Mouse (Mus musculus) kidney, postnatal 0 days (tissue): ENCODE measurements around the gene Mri1. TPM values are rescaled to one million over a fixed set of nuclear protein-coding genes. Genes with fewer than 3 reads are reported as not detected.
A peak's percentile ranks its signal among the peaks of the same experiment; 100 is the strongest.

Experiments used
- ATAC-seq: fragments of 200-750 bp; cut with Nextera tagmentation; replicated peaks from 2 replicates; pipeline ENCODE4 v1.8.0; 2017; ENCODE audit warnings: low read depth, moderate number of reproducible peaks, moderate TSS enrichment, moderate library complexity; ENCODE audit not compliant: low FRiP score
- DNase-seq: peaks from one replicate; pipeline ENCODE4 v3.0.0-alpha.2; 2016; ENCODE audit warnings: low spot score
- H3K27ac ChIP-seq: fragments of 300-500 bp; sonication (generic); 2 replicates; pipeline ENCODE4 v1.5.1; 2014; ENCODE audit warnings: mild to moderate bottlenecking
- H3K27me3 ChIP-seq: fragments of 300-500 bp; sonication (generic); 2 replicates; pipeline ENCODE4 v1.6.1; 2014; ENCODE audit warnings: low read length, mixed read lengths; ENCODE audit not compliant: insufficient read depth
- H3K36me3 ChIP-seq: fragments of 300-500 bp; sonication (generic); 2 replicates; pipeline ENCODE4 v1.6.1; 2014; ENCODE audit warnings: low read length, mixed read lengths; ENCODE audit not compliant: insufficient read depth
- H3K4me1 ChIP-seq: fragments of 300-500 bp; sonication (generic); replicated peaks from 2 replicates; pipeline ENCODE4 v1.6.1; 2014; ENCODE audit warnings: antibody characterized with exemption, low read length, mixed read lengths; ENCODE audit not compliant: insufficient read depth
- H3K4me2 ChIP-seq: fragments of 300-500 bp; sonication (generic); 2 replicates; pipeline ENCODE4 v1.6.1; 2014; ENCODE audit warnings: mild to moderate bottlenecking, low read length, moderate library complexity, mixed read lengths
- H3K4me3 ChIP-seq: fragments of 300-500 bp; sonication (generic); replicated peaks from 2 replicates; pipeline ENCODE4 v1.5.1; 2014; ENCODE audit warnings: low read depth, low read length
- H3K9ac ChIP-seq: fragments of 300-500 bp; sonication (generic); 2 replicates; pipeline ENCODE4 v1.6.1; 2014; ENCODE audit warnings: low read depth, low read length
- H3K9me3 ChIP-seq: fragments of 300-500 bp; sonication (generic); replicated peaks from 2 replicates; pipeline ENCODE4 v1.6.1; 2016; ENCODE audit warnings: low read length, inconsistent platforms, mixed read lengths
- CTCF ChIP-seq: IDR thresholded peaks from 2 replicates; pipeline ENCODE4 v1.5.1; 2016; ENCODE audit warnings: antibody characterized with exemption, low read depth, mild to moderate bottlenecking, moderate library complexity
- WGBS: fragments of 180-500 bp; shearing (Covaris S2); extraction: QIAGEN DNeasy Blood & Tissue Kit; methylation state at CpG from one replicate; pipeline ENCODE4 v1.1.7; 2014; 5-methylcytosine and 5-hydroxymethylcytosine counted together
- polyA plus RNA-seq: library from polyadenylated mRNA; unstranded; fragments of >200 nt; fragmentation: Nextera tagmentation; extraction: Ambion mirVana; gene quantifications from 2 replicates; pipeline ENCODE4 v1.2.1, GENCODE M21; 2015

Mri1 gene
- polyA plus RNA-seq, 1 experiment from 2014 or later = 80.4 TPM

- Histone ChIP-seq H3K4me2 (no peak overlapping the region), H3K27ac (no peak overlapping the region), H3K4me1 (no peaks in the 10 kb centered on the region), H3K27me3 (no peaks in the 10 kb centered on the region), H3K9ac (no peak overlapping the region), H3K9me3 (no peaks in the 10 kb centered on the region), H3K36me3 (peaks cover 15% of the 10 kb centered on the region; the same call in 1 of the 2 replicates), H3K4me3 (no peak overlapping the region)
- DNase-seq = no peak
- ATAC-seq = no peak
- 63% methylated on average over 6 of the region's 6 CpGs for WGBS
- TF ChIP-seq CTCF = no peak
Measured at GRCm38 (mm10) chr8:84241167-84241566, 16.0 kb downstream of the Mri1 start.

- H3K36me3 ChIP-seq = peaks cover 7% of the 10 kb centered on the region; the same call in 1 of the 2 replicates
- WGBS = 9% methylated on average over 19 of the region's 19 CpGs
- no peak for TF ChIP-seq CTCF
- no peaks in the 10 kb centered on the region for H3K9me3 ChIP-seq
- peak overlapping the region; percentile 59 for H3K9ac ChIP-seq
- peak overlapping the region; percentile 74 for H3K4me2 ChIP-seq
- H3K27ac ChIP-seq = peak overlapping the region; percentile 89
- H3K4me3 ChIP-seq = peak overlapping the region; percentile 97
- no peaks in the 10 kb centered on the region for H3K27me3 ChIP-seq
- ATAC-seq (0 out of 2 replicates have a peak, but pooled peaks have one; percentile 3), DNase-seq (peak; percentile 4)
- H3K4me1 ChIP-seq = peaks cover 4% of the 10 kb centered on the region; the same call in 1 of the 2 replicates
Measured at GRCm38 (mm10) chr8:84237542-84238229, 19.4 kb downstream of the Mri1 start.

GRCm38 (mm10) chr8:84236998-84237473 lies 20.1 kb downstream of the Mri1 start, which contains the start of gene Zswim4:
Gene Zswim4 (minus strand): TSS chr8:84237055.
- Histone ChIP-seq H3K36me3 (peaks cover 7% of the 10 kb centered on the region; the same call in 1 of the 2 replicates), H3K4me3 (peak within 1 kb of the TSS; percentile 97), H3K27ac (peak within 1 kb of the TSS; percentile 89), H3K9me3 (no peaks in the 10 kb centered on the region), H3K4me2 (peak within 1 kb of the TSS; percentile 91), H3K4me1 (peaks cover 4% of the 10 kb centered on the region; the same call in 1 of the 2 replicates), H3K27me3 (no peaks in the 10 kb centered on the region), H3K9ac (peak within 1 kb of the TSS; percentile 99)
- peak; percentile 25; the same call in 1 of the 2 replicates for TF ChIP-seq CTCF
- WGBS = under 1% methylated on average over 33 of the region's 35 CpGs
- peak; percentile 100 for DNase-seq
- ATAC-seq = peak; percentile 98

GRCm38 (mm10) chr8:84236410-84236997 lies 20.6 kb downstream of the Mri1 start:
- Histone ChIP-seq H3K4me1 (peaks cover 4% of the 10 kb centered on the region; the same call in 1 of the 2 replicates), H3K4me3 (peak overlapping the region; percentile 97), H3K9ac (peak overlapping the region; percentile 99), H3K36me3 (peaks cover 11% of the 10 kb centered on the region), H3K9me3 (no peaks in the 10 kb centered on the region), H3K4me2 (peak overlapping the region; percentile 91), H3K27me3 (no peaks in the 10 kb centered on the region), H3K27ac (peak overlapping the region; percentile 82)
- DNase-seq (peak; percentile 27), ATAC-seq (peak; percentile 22)
- no peak for TF ChIP-seq CTCF
- WGBS = 1% methylated on average over 29 of the region's 30 CpGs

GRCm38 (mm10) chr8:84235746-84236409 lies 21.2 kb downstream of the Mri1 start:
- WGBS = 8% methylated on average over 10 of the region's 10 CpGs
- H3K4me2 ChIP-seq = peak overlapping the region; percentile 91
- no peaks in the 10 kb centered on the region for H3K27me3 ChIP-seq
- ATAC-seq (no peak), DNase-seq (peak; percentile 33)
- peak overlapping the region; percentile 99 for H3K9ac ChIP-seq
- peak overlapping the region; percentile 97 for H3K4me3 ChIP-seq
- H3K36me3 ChIP-seq = peaks cover 12% of the 10 kb centered on the region
- no peaks in the 10 kb centered on the region for H3K9me3 ChIP-seq
- no peak for TF ChIP-seq CTCF
- H3K27ac ChIP-seq = peak overlapping the region; percentile 82
- peaks cover 4% of the 10 kb centered on the region; the same call in 1 of the 2 replicates for H3K4me1 ChIP-seq

GRCm38 (mm10) chr8:84233055-84233454 lies 24.1 kb downstream of the Mri1 start:
- Histone ChIP-seq H3K9me3 (no peaks in the 10 kb centered on the region), H3K4me1 (peaks cover 4% of the 10 kb centered on the region; the same call in 1 of the 2 replicates), H3K36me3 (peaks cover 29% of the 10 kb centered on the region), H3K4me3 (no peak overlapping the region), H3K4me2 (no peak overlapping the region), H3K9ac (no peak overlapping the region), H3K27me3 (no peaks in the 10 kb centered on the region), H3K27ac (no peak overlapping the region)
- TF ChIP-seq CTCF = no peak
- ATAC-seq (no peak), DNase-seq (no peak)
- WGBS = 89% methylated on average over 2 of the region's 2 CpGs
